10 mouse cellular contexts compared by ENCODE assay signal in genomic region chr3:36635449-36635848, GRCm38 (mm10). TPM values are rescaled to one million over a fixed set of nuclear protein-coding genes. Genes with fewer than 3 reads are reported as not detected.
DNase-seq lines count a peak whose midpoint lies in the region; ATAC-seq lines count a peak whose summit lies in the region.
"Had no signal": no experiment of that assay in that cellular context is flagged by ENCODE, and none has a peak within 500 bp of the region (broad histone marks: within the 10 kb centered on the region; RNA-seq: fewer than 3 reads in every experiment).

No protein-coding gene starts in this region.

- WGBS in neural tube, embryonic 13.5 days = 29% methylated on average over 4 of the region's 4 CpGs

- no peak overlapping the region for H3K27ac ChIP-seq in neural tube, embryonic 13.5 days (replicated peaks)
- H3K27ac ChIP-seq: limb, embryonic 15.5 days; stomach, embryonic 15.5 days had no signal

- no peak overlapping the region for H3K9ac ChIP-seq in neural tube, embryonic 13.5 days
- H3K9ac ChIP-seq: limb, embryonic 15.5 days; stomach, embryonic 15.5 days had no signal

- peak; percentile 4 for DNase-seq in CD4-positive, CD25-positive, alpha-beta regulatory T cell, adult 2 months (ENCODE audit: low read depth, low spot score)
- peak; percentile 9 for DNase-seq in ovary, postnatal 14 days (ENCODE audit: low spot score)
- no peak for DNase-seq in ovary, postnatal 10 days (ENCODE audit: low spot score)
- DNase-seq in layer of hippocampus, postnatal 14 days (ENCODE audit: low spot score in 2 of 2) = peak; percentile 60 to 75

- no peaks in the 10 kb centered on the region for H3K27me3 ChIP-seq in neural tube, embryonic 13.5 days
- H3K27me3 ChIP-seq: limb, embryonic 15.5 days; stomach, embryonic 15.5 days had no signal

- no peak overlapping the region for H3K4me3 ChIP-seq in neural tube, embryonic 13.5 days
- H3K4me3 ChIP-seq: limb, embryonic 15.5 days; stomach, embryonic 15.5 days had no signal

- no peaks in the 10 kb centered on the region for H3K9me3 ChIP-seq in neural tube, embryonic 13.5 days
- H3K9me3 ChIP-seq: limb, embryonic 15.5 days; stomach, embryonic 15.5 days had no signal

- no peaks in the 10 kb centered on the region for H3K36me3 ChIP-seq in neural tube, embryonic 13.5 days
- H3K36me3 ChIP-seq: limb, embryonic 15.5 days; stomach, embryonic 15.5 days had no signal

- ATAC-seq in CD4-positive, CD25-positive, alpha-beta regulatory T cell, adult 4 months = no peak
- peak; percentile 92 for ATAC-seq in frontal cortex, adult (ENCODE audit: low TSS enrichment)
- ATAC-seq in neural tube, embryonic 13.5 days (ENCODE audit: low read depth) = peak; percentile 65; the same call in 1 of the 2 replicates
- no peak for ATAC-seq in megakaryocyte, adult 5-6 weeks (ENCODE audit: poor library complexity, severe bottlenecking)

- H3K4me2 ChIP-seq in neural tube, embryonic 13.5 days = no peak overlapping the region
- H3K4me2 ChIP-seq: limb, embryonic 15.5 days; stomach, embryonic 15.5 days had no signal

- H3K4me1 ChIP-seq in neural tube, embryonic 13.5 days (replicated peaks) = no peaks in the 10 kb centered on the region
- H3K4me1 ChIP-seq: limb, embryonic 15.5 days; stomach, embryonic 15.5 days had no signal

RNA-seq across cellular contexts. Expression of gene Bbs7, which starts 22.2 kb away (rescaled TPM):
- polyA plus RNA-seq in CD4-positive, CD25-positive, alpha-beta regulatory T cell, adult 4 months (2017; shearing (Covaris generic)) = under 1 TPM; 0.24 to 0.63 TPM
- total RNA-seq in layer of hippocampus, postnatal 14 days (2021) = 10 to 100 TPM; 15.4 to 16.1 TPM
- 19.4 and 20.5 TPM in 2 replicates for polyA plus RNA-seq in neural tube, embryonic 13.5 days (2015; fragmentation: Nextera tagmentation; extraction: Ambion mirVana)
- 1.0 and 1.2 TPM in 2 replicates for total RNA-seq in megakaryocyte, adult 5-6 weeks (2015)
- total RNA-seq in megakaryocyte, adult 5-6 weeks (2017) = 4.8 TPM in 2 replicates

RNA-seq across cellular contexts. Expression of gene Trpc3, which starts 54.5 kb away (rescaled TPM):
- not detected for polyA plus RNA-seq in CD4-positive, CD25-positive, alpha-beta regulatory T cell, adult 4 months (2017; shearing (Covaris generic))
- 10 to 100 TPM; 12.6 to 13.1 TPM for total RNA-seq in layer of hippocampus, postnatal 14 days (2021)
- polyA plus RNA-seq in neural tube, embryonic 13.5 days (2015; fragmentation: Nextera tagmentation; extraction: Ambion mirVana) = 9.6 and 12.0 TPM in 2 replicates
- total RNA-seq in megakaryocyte, adult 5-6 weeks (2015) = not detected in 2 replicates
- not detected in 2 replicates for total RNA-seq in megakaryocyte, adult 5-6 weeks (2017)

Comparison
In these comparisons a context has a peak if more than half of its experiments do, and no peak if none do; other contexts are left out.
1. ATAC-seq: peak in frontal cortex, adult (single experiment) and neural tube, embryonic 13.5 days (single experiment); none in CD4-positive, CD25-positive, alpha-beta regulatory T cell, adult 4 months (single experiment) and megakaryocyte, adult 5-6 weeks (single experiment).
2. RNA of gene Trpc3, which starts 54.5 kb away (total RNA-seq): 12.6 to 13.1 TPM in layer of hippocampus, postnatal 14 days; not detected in megakaryocyte, adult 5-6 weeks; every median in the first group is over 10 times any median in the second.